Mouse (Mus musculus) adrenal gland, postnatal 10 days (tissue): ENCODE measurements at regions not wholly inside any gene's neighbourhood (a gene's known extent, or its start where the extent isn't known, plus 50 kb on each side); places are given as distances from the start of the nearest gene placed in this dataset.

ENCODE experiments used
- DNase-seq: peaks from one replicate; pipeline ENCODE4 v3.0.0; 2021; ENCODE audit warnings: mixed read lengths

- DNase-seq = no peak
These were observed 288.3 kb downstream of the Zfp706 start for GRCm38 (mm10) chr15:36719241-36719640.

DNA sequence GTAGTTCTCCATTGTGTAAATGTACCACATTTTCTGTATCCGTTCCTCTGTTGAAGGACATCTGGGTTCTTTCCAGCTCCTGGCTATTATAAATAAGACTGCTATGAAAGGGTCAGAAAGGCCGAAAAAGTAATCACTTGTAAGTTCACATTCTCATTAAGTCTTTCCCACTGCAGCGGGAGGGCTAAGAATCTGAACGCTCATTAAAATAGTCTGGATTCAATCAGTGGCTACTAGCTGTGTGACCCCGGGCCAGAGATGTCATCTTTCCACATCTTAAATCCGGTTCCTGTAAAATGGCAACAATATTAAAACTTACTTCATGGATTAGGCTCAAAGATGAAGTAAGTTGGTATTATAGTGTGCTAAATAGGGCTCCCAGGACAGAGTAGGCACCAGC is 289.7 kb downstream of the Zfp706 start:
- DNase-seq = no peak

DNA sequence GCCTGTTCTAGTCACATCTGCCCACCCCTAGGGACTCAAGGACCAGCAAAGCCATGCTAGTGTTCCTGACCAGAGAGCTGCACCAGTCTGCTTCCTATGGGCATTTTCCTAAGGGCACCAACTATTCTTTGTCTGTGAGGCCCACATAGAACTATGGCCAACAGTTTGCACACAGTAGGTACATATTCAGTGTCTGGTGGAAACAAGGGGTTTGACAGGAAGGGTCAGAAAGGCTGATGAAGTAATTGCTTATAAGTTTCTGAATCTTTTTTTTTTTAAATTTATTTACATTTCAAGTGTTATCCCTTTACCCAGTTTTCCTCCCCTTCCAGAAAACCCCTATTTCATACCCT is 290.9 kb downstream of the Zfp706 start:
- DNase-seq = no peak

DNA sequence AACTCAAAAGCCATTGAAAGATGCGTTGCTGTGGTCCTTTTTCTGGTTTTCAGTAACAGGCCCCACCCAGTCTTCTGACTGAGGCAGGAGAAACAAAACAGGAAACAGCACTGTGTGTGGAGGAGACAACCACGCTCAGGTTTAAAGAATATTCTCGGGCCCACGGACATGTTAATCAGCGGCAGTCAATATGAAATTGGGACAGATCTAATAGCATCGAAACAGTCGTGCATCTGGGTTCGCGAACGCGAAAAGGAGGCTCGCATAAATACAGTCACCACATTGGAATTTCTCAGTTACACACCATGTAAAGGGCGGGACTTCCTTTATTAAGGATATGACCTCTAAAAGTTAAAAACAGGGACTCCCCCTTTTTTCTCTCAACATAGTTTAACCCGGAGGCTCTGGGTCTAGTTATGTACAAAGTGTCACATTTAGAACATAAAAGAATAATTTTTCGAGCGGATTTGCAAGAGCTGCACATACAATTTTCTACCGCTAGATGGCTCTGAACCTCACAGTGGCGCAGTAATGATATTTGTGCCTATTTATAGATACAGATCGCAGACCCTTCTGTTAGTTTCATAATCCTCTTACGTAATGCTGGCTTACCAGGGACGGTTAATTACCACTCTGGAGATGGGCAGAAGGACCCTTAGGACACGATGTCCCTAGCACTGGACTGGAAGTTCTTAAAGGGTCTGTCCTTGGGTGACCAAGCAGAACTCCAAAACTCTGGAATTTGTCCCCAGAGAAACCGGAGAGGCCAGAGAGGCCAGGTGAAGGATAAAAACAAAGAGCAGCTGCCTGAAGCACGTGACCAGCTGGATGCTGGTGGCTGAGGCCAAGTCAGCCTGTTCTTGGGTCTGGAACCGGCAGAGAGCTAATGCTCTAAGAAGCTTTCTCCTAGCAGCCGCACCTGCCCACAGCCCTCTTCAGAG is 291.6 kb downstream of the Zfp706 start:
- peak; percentile 64 for DNase-seq

GRCm38 (mm10) chr15:36715159-36715558 is 292.4 kb downstream of the Zfp706 start:
- no peak for DNase-seq

GRCm38 (mm10) chr15:36709788-36710187 is 297.8 kb downstream of the Zfp706 start:
- DNase-seq = no peak

GRCm38 (mm10) chr15:36708471-36708870 is 299.1 kb downstream of the Zfp706 start:
- DNase-seq = peak; percentile 86

DNA sequence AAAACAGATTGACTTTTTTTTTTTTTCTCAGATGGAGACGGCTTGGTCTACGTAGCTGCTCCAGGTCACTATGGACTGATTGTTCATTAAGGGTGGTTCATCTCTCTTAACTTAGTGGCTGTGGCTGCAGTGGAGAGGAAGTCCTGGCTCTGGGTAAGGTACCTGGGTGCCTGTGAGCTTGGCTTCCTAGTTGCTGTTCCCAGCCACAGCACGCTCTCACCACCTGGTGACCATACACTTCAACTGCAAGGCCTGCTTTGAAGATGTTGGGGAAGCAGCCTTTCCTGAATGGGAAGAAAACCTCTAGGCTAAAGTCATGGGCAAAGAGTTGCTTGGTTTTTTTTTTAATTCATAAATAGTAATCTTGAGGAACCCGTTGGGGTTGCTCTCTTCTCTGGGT is 301.6 kb downstream of the Zfp706 start:
- DNase-seq = peak; percentile 76

DNA sequence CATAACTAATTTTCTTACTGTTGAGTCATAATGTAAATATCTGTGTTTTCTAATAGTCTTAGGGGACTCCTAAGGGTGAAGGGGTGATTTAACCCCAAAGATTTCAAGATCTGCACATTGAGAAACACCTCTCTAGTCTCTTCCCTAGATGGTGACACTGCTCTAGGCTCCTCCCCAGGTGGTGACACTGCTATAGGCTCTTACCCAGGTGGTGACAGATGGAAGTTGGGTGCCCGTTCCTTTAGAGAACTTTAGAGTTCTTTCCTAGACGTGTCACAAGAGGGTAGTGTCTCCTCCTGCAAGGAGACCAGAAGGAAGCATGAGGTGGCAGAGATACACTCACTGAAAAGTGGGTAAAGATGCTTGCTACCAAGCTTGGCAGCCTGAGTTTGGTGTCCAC is 302.2 kb downstream of the Zfp706 start:
- no peak for DNase-seq

DNA sequence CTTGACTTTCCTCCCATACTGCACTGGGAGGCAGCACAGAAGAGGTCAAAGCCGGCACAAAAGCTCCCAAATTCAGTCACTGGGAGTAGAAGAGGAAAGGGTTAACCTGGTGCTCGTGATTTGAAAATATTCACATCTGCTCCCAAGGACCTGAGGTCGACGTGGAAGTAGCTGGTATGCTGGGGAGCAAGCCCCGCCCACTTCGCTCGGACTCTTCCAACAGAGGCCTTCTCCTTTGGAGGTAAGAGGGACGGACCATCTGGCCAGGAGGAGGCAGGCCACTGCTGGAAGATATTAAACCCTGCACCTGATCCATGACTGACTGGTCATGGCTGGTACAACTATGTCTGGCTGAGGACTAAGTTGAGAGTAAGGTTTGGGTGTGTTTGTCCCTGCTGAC is 305.7 kb downstream of the Zfp706 start:
- no peak for DNase-seq

DNA sequence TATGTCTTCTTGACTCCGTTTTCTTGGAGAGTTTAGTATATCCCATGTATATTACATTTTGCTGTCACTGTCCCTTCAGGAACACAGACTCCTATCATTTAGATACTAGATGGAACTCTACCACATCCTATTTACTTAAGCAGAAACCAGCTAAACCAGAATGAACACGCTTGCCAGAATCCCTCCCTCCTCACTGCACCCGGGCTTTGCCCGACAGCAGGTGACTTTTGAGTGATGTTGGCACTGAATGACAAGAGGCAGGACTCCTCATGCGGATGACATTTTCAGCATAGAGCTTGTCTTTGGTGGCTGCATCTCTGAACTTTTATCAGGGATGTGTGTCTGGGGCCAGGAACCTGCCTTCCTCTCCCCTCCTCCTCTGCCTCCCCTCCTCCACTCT is 307.4 kb downstream of the Zfp706 start:
- DNase-seq = no peak

- peak; percentile 69 for DNase-seq
These were observed 312.1 kb downstream of the Zfp706 start for GRCm38 (mm10) chr15:36695199-36696129.

- no peak for DNase-seq
These were observed 316.4 kb downstream of the Zfp706 start for GRCm38 (mm10) chr15:36691002-36691652.

DNA sequence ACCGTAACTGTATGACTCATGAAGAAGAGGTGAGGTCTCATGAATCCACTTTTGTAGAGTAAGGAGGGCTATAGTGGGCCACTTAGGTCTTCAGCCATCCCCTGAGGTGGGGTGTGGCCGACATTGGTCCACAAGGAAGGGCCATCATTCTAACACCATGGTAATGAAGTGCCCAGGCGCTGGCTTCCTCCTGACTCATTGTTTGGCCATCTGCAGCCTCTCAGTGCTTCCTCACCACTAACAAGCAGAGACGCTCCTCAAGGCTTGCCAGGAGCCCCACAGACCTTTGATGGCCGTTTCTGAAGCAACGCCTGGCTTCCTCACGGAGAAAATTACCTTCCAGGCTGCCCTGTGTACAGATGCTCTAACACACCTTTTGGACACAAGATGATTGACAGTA is 317.7 kb downstream of the Zfp706 start:
- DNase-seq = no peak

DNA sequence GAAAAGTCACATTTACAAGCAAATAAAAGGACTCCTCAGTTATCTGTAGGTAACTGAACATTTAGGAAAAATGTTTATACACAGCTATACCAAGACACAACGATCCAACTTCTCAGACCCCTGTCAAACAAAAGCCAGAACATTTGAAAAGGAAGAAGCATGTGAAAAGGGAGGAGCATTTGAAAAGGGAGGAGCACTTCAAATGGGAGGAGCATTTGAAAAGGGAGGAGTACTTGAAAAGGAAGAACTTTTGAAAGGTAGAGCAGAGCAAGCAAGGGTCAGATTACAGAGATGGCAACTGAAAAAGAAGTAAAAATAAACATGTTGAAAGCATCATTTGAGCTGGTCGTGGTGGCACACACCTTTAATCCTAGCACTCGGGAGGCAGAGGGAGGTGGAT is 318.3 kb downstream of the Zfp706 start:
- no peak for DNase-seq

DNA sequence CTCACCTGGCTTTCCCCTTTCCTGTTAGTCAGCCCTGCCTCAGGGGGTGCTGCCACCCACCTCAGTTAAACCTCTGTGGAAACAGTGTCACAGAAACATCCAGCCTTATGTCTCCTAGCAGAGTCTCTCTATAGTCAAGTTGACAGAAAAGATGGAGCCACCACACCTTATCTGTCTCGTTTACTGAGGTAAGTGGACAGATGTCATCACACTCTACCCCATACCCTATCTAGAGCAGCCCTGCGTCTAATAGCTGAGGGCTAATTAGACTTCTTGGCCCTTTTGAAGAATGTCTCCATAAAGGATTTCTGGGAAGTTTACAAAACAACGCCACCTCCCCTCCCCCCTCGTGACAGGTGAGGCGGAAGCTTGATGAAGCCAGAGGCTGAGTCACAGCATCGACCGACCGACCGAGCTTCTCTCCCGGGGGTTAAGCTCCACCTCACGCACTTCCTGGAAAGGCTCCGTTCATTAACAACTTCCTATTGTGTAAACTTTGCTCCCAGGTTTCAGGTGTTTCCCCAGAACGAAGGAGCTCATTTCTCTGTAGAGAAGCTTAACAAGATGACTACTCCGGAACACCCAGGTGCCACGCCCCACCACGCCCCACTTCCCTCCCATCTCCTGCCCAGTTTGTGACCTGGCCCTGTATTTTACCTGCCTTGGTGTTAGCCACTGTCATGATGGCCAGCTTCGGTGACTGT is 319.4 kb downstream of the Zfp706 start:
- DNase-seq = no peak

GRCm38 (mm10) chr15:36684684-36685083 is 322.9 kb downstream of the Zfp706 start:
- no peak for DNase-seq

DNA sequence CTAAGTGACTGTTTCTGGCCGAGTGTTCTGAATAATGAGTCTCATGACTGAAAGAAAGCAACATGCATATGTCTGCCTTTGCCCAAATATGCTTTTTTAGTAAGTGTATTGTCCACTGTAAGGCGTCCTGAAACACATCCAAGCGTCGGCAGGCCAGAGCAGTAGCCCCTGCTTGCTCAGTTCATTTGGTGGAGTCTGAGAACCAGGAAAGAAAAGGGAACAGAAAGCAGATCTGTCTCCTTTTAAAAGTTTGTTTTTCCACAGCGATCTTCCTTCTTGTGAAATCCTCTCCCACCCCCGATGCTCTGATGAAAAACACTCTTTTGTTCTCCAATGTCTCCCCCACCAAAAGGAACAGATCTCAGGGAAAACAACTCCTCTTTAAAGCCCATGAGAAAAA is 324.7 kb downstream of the Zfp706 start:
- no peak for DNase-seq

DNA sequence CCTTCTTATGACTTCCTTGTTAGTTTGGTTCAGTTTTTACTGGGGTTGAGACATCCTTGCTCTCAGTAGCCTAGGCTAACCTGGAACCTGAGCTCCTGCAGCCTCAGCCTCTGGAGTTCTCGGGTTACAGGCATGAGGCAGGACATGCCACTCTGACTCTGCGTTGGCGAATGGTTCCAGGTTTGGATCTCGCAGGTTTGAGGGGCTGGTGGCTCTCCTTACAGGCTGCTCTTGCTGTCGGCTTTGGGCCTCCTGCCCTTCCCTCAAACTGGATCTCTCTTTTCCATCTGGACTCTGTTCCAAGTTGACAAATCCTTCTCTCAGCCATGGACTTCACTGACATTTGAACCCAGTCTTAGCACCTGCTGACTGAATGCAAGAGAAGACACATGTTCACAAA is 325.4 kb downstream of the Zfp706 start:
- DNase-seq = no peak

GRCm38 (mm10) chr15:36680361-36681140 is 327.0 kb downstream of the Zfp706 start:
- DNase-seq = no peak

DNA sequence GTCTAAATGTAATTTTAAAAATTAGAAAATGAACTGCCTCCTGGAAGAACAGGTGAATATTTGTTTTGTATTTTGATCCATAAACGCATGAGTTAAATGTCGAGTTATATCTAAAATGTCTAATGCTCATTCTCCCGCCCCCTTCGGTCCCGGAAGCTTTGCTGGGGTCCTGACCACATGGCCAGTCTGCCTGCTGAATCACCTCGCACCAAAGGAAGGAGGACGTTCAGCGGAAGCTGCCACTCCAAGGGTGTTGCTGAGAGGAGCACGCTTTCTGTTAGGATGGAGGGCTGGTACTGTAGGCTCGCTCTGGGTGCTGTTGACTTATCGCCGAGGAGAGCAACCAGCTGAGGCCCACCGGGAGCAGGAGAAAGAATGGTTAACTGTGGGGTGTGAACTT is 328.0 kb downstream of the Zfp706 start:
- no peak for DNase-seq
